Mouse (Mus musculus) midbrain, postnatal 0 days (tissue): ENCODE data around the gene Rnf38. TPM values are rescaled to one million over a fixed set of nuclear protein-coding genes. Genes with fewer than 3 reads are reported as not detected.

ENCODE experiments used
- ATAC-seq: fragments of 200-750 bp; cut with Nextera tagmentation; 2 replicates; pipeline ENCODE4 v1.8.0; 2017; ENCODE audit warnings: moderate number of reproducible peaks, mild to moderate bottlenecking, moderate TSS enrichment, moderate library complexity; ENCODE audit not compliant: low FRiP score
- DNase-seq: peaks from one replicate; pipeline ENCODE4 v3.0.0-alpha.2; 2015; ENCODE audit warnings: low spot score
- H3K27ac ChIP-seq: fragments of 300-500 bp; sonication (generic); 2 replicates; pipeline ENCODE4 v1.5.1; 2014; ENCODE audit warnings: low read depth, mild to moderate bottlenecking, low read length, mixed read lengths
- H3K27me3 ChIP-seq: fragments of 300-500 bp; sonication (generic); 2 replicates; pipeline ENCODE4 v1.6.1; 2014; ENCODE audit warnings: low read length, control low read depth, mixed read lengths; ENCODE audit not compliant: insufficient read depth
- H3K36me3 ChIP-seq: fragments of 300-500 bp; sonication (generic); 2 replicates; pipeline ENCODE4 v1.6.1; 2014; ENCODE audit warnings: low read length, control low read depth, mixed read lengths; ENCODE audit not compliant: insufficient read depth
- H3K4me1 ChIP-seq: fragments of 300-500 bp; sonication (generic); 2 replicates; pipeline ENCODE4 v1.6.1; 2014; ENCODE audit warnings: mild to moderate bottlenecking, control low read depth, antibody characterized with exemption, low read length, mixed read lengths; ENCODE audit not compliant: insufficient read depth
- H3K4me2 ChIP-seq: fragments of 300-500 bp; sonication (generic); 2 replicates; pipeline ENCODE4 v1.6.1; 2014; ENCODE audit warnings: low read depth, mild to moderate bottlenecking, low read length, mixed read lengths; ENCODE audit not compliant: poor library complexity, severe bottlenecking
- H3K4me3 ChIP-seq: fragments of 300-500 bp; sonication (generic); 2 replicates; pipeline ENCODE4 v1.5.1; 2014; ENCODE audit warnings: low read depth, mild to moderate bottlenecking, low read length, moderate library complexity
- H3K9ac ChIP-seq: fragments of 300-500 bp; sonication (generic); replicated peaks from 2 replicates; pipeline ENCODE4 v1.6.1; 2014; ENCODE audit warnings: mild to moderate bottlenecking, low read length, moderate library complexity, mixed read lengths; ENCODE audit not compliant: poor library complexity, severe bottlenecking
- H3K9me3 ChIP-seq: fragments of 300-500 bp; sonication (generic); 2 replicates; pipeline ENCODE4 v1.6.1; 2016; ENCODE audit warnings: low read length, control low read depth
- CTCF ChIP-seq: IDR thresholded peaks from 2 replicates; pipeline ENCODE4 v1.5.1; 2016; ENCODE audit warnings: antibody characterized with exemption, mild to moderate bottlenecking
- WGBS: fragments of 180-500 bp; shearing (Covaris S2); extraction: QIAGEN DNeasy Blood & Tissue Kit; methylation state at CpG from one replicate; pipeline ENCODE4 v1.1.7; 2014; 5-methylcytosine and 5-hydroxymethylcytosine counted together
- polyA plus RNA-seq: library from polyadenylated mRNA; unstranded; fragments of >200 nt; fragmentation: Nextera tagmentation; extraction: Ambion mirVana; gene quantifications from 2 replicates; pipeline ENCODE4 v1.2.1, GENCODE M21; 2015
- total RNA-seq: library from RNA; depleted of rRNA; stranded (reverse); fragments of >200 nt; gene quantifications from 2 replicates; pipeline ENCODE4 v1.2.3, GENCODE M21; 2014

Rnf38 gene
- total and polyA plus RNA-seq, 2 experiments from 2014 or later, result 18.6 to 79.7 TPM

GRCm38 (mm10) chr4:44249705-44250104 lies 16.1 kb upstream of the Rnf38 start:
- ATAC-seq (no peak), DNase-seq (no peak)
- TF ChIP-seq CTCF, result no peak
- Histone ChIP-seq H3K4me1 (peaks cover 9% of the 10 kb centered on the region), H3K27ac (no peak overlapping the region), H3K4me3 (no peak overlapping the region), H3K4me2 (no peak overlapping the region), H3K9ac (no peak overlapping the region), H3K9me3 (no peaks in the 10 kb centered on the region), H3K27me3 (no peaks in the 10 kb centered on the region), H3K36me3 (no peaks in the 10 kb centered on the region)
- WGBS, result 6% methylated on average over 10 of the region's 10 CpGs

GRCm38 (mm10) chr4:44247051-44247939 lies 13.7 kb upstream of the Rnf38 start:
- H3K27ac ChIP-seq, result no peak overlapping the region
- H3K9ac ChIP-seq, result peak overlapping the region; percentile 24; the same call in 1 of the 2 replicates
- H3K9me3 ChIP-seq, result no peaks in the 10 kb centered on the region
- H3K4me2 ChIP-seq, result peak overlapping the region; percentile 13
- WGBS, result 6% methylated on average over 18 of the region's 18 CpGs
- H3K4me3 ChIP-seq, result 0 out of 2 replicates have a peak overlapping the region, but pooled peaks have one; percentile 12
- peaks cover 9% of the 10 kb centered on the region for H3K4me1 ChIP-seq
- H3K27me3 ChIP-seq, result no peaks in the 10 kb centered on the region
- ATAC-seq, result peak; percentile 78
- DNase-seq, result peak; percentile 90
- H3K36me3 ChIP-seq, result no peaks in the 10 kb centered on the region
- no peak for TF ChIP-seq CTCF

DNA sequence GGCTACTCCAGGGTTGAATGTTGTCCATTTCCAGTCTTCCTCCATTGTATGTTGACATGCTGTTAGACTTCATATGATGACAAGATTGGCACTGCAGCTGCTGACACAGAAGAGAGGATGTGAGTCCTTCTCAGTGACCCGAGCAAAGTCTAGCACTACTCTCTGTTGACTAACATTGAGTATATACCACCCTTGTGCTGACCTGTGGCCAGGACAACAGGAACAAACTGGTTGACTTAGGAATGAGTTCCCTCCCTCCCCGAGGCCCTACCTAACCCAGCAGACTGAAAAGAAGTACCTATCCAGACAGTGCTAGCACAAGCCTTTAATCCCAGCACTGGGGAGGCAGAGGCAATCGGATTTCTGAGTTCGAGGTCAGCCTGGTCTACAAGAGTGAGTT lies 12.7 kb upstream of the Rnf38 start:
- Histone ChIP-seq H3K9ac (no peak overlapping the region), H3K27me3 (no peaks in the 10 kb centered on the region), H3K4me3 (no peak overlapping the region), H3K4me1 (peaks cover 9% of the 10 kb centered on the region), H3K27ac (no peak overlapping the region), H3K4me2 (no peak overlapping the region), H3K36me3 (no peaks in the 10 kb centered on the region), H3K9me3 (no peaks in the 10 kb centered on the region)
- no peak for TF ChIP-seq CTCF
- DNase-seq (no peak), ATAC-seq (no peak)
- 93% methylated on average over 4 of the region's 4 CpGs for WGBS

DNA sequence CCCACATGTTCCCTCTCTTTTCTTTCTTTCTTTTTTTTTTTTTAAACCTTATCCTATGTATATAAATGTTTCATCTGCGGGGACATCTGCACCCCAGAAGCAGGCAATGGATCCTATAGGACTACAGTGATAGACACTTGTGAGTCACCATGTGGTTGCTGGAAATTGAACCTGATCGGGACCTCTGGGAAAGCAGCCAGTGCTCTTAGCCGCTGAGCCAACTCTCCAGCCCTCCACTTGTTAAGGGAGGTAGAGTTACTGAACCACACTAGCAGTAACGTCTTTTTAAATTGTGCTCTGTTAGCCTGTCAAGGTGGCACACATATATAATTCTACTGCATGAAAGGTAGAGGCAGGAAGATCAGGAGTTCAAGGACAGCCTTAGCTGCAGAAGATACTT lies 8.0 kb upstream of the Rnf38 start:
- Histone ChIP-seq H3K27ac (no peak overlapping the region), H3K9ac (no peak overlapping the region), H3K9me3 (no peaks in the 10 kb centered on the region), H3K27me3 (no peaks in the 10 kb centered on the region), H3K4me2 (no peak overlapping the region), H3K4me1 (no peaks in the 10 kb centered on the region), H3K4me3 (no peak overlapping the region), H3K36me3 (no peaks in the 10 kb centered on the region)
- 70% methylated on average over 4 of the region's 4 CpGs for WGBS
- no peak for TF ChIP-seq CTCF
- no peak for ATAC-seq
- DNase-seq, result no peak

DNA sequence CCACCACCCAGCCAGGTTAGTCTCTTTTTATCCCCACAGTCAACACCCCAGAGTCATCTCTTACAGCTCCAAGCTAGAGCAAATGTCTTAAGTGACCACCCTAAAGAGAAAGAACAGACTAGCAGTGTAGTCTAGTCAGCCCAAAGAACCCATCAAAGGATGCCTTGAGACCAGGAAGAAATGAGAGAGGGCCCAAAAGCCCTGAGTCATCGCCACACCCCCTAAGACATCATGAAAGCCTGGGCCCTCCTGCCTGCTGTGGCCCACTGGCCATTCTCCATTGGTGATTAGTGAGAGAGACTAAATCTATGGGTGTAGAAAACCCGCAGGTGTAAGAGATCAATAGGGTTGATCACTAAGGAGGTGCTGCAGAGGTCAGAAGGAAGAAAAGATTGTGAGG lies 2.4 kb upstream of the Rnf38 start:
- Histone ChIP-seq H3K9me3 (no peaks in the 10 kb centered on the region), H3K4me1 (0 out of 2 replicates have a peak, but pooled peaks cover 2% of the 10 kb centered on the region), H3K4me3 (no peak overlapping the region), H3K27ac (no peak overlapping the region), H3K27me3 (no peaks in the 10 kb centered on the region), H3K4me2 (no peak overlapping the region), H3K36me3 (no peaks in the 10 kb centered on the region), H3K9ac (no peak overlapping the region)
- DNase-seq (no peak), ATAC-seq (no peak)
- WGBS, result 58% methylated on average over 2 of the region's 2 CpGs
- TF ChIP-seq CTCF, result no peak
